Mouse (Mus musculus) megakaryocyte, embryonic 14.5 days (primary cell): ENCODE results near the gene Rragc. TPM values are rescaled to one million over a fixed set of nuclear protein-coding genes. Genes with fewer than 3 reads are reported as not detected.
"Not testable (repeated sequence)": the region's sequence is repeated elsewhere in the genome, so short reads cannot be mapped to it uniquely, and the experiment has no call there.

Experiments used
- H3K27me3 ChIP-seq: replicated peaks from 2 replicates; pipeline ENCODE3; 2012; ENCODE audit warnings: inconsistent platforms
- H3K36me3 ChIP-seq: replicated peaks from 2 replicates; pipeline ENCODE3; 2012; ENCODE audit warnings: low read length, inconsistent platforms, mixed read lengths
- H3K4me1 ChIP-seq: 2 replicates; pipeline ENCODE4 v1.6.1; 2012; ENCODE audit warnings: inconsistent platforms
- H3K4me3 ChIP-seq: replicated peaks from 2 replicates; pipeline ENCODE3; 2012; ENCODE audit warnings: moderate library complexity, mild to moderate bottlenecking, inconsistent platforms
- H3K9me3 ChIP-seq: 2 replicates; pipeline ENCODE4 v1.6.1; 2012; ENCODE audit warnings: inconsistent platforms
- FLI1 ChIP-seq: IDR thresholded peaks from 2 replicates; pipeline ENCODE4 v1.6.1; 2012; ENCODE audit warnings: low read length, inconsistent platforms, mixed read lengths
- GATA1 ChIP-seq: IDR thresholded peaks from 3 replicates; pipeline ENCODE4 v1.6.1; 2012; ENCODE audit warnings: mixed read lengths, low read length, inconsistent platforms, borderline replicate concordance
- polyA plus RNA-seq: library from polyadenylated mRNA; stranded (reverse); fragments of >175 nt; gene quantifications from 2 replicates; pipeline ENCODE4 v1.2.3, GENCODE M21; 2012; ENCODE audit warnings: low replicate concordance; ENCODE audit not compliant: insufficient read depth

Rragc gene
- polyA plus RNA-seq, 1 experiment = 10.4 TPM

- TF ChIP-seq GATA1 (no peak), FLI1 (no peak)
- H3K4me3 ChIP-seq = peak within 1 kb of the TSS; percentile 100
- H3K9me3 ChIP-seq = no peaks in the 10 kb centered on the region
- H3K36me3 ChIP-seq = peaks cover 57% of the 10 kb centered on the region
- peaks cover 49% of the 10 kb centered on the region for H3K4me1 ChIP-seq
- H3K27me3 ChIP-seq = no peaks in the 10 kb centered on the region
Measured at GRCm38 (mm10) chr4:123917548-123918140, 398 bp downstream of the Rragc start, which contains the start of gene 4930535I16Rik. Gene 4930535I16Rik, minus strand, starts transcription at chr4:123918022.

- TF ChIP-seq GATA1 (no peak), FLI1 (no peak)
- H3K9me3 ChIP-seq = no peaks in the 10 kb centered on the region
- H3K27me3 ChIP-seq = no peaks in the 10 kb centered on the region
- peak overlapping the region; percentile 100 for H3K4me3 ChIP-seq
- H3K36me3 ChIP-seq = peaks cover 58% of the 10 kb centered on the region
- H3K4me1 ChIP-seq = peaks cover 45% of the 10 kb centered on the region
Measured at GRCm38 (mm10) chr4:123918851-123919250, 1.6 kb downstream of the Rragc start.

GRCm38 (mm10) chr4:123921055-123921565 lies 3.9 kb downstream of the Rragc start:
- no peak for TF ChIP-seq FLI1
- Histone ChIP-seq H3K4me1 (peaks cover 45% of the 10 kb centered on the region), H3K4me3 (no peak overlapping the region), H3K9me3 (no peaks in the 10 kb centered on the region), H3K27me3 (no peaks in the 10 kb centered on the region), H3K36me3 (peaks cover 75% of the 10 kb centered on the region)

DNA sequence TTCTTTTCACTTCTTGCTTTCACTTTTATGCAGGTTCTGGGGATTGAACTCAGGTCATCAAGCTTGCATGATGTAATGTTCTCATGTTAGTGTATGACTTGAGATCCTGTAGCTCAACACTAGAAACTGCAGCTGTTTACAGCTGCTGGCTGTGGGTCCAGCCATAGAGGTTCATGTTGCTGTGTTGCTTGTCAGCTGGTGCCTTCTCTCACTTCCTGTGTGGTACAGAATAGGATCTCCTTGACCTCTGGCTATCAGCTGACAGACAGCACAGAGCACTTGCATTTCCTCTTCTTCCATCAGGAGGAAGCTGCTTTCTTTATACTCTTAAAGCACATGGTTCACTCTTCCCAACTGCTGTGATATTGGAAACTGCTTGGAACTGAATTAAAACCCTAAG lies 10.7 kb downstream of the Rragc start:
- TF ChIP-seq FLI1 (peak; percentile 84), GATA1 (no peak; the same call in 2 of the 3 replicates)
- H3K27me3 ChIP-seq = no peaks in the 10 kb centered on the region

DNA sequence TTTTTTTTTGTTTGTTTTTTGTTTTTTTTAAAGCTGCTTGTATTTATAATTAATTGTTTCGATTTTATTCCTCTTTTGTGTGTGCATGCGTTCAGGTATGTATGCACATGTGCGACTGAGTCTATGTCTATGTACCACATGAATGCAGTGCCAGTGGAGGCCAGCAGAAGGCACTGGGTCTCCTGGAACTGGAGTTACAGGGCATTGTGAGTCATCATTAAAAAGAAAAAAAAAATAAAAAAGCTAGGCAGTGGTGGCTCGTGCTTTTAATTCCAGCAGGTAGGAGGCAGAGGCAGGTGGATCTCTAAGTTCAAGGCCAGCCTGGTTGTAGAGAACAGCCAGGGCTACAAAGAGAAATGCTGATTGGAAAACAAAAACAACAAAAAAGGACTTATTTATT lies 12.7 kb downstream of the Rragc start:
- Histone ChIP-seq H3K4me1 (peaks cover 56% of the 10 kb centered on the region), H3K27me3 (no peaks in the 10 kb centered on the region), H3K36me3 (peaks cover 94% of the 10 kb centered on the region), H3K4me3 (no peak overlapping the region), H3K9me3 (no peaks in the 10 kb centered on the region)
- TF ChIP-seq FLI1 = no peak
- TF ChIP-seq GATA1 = no peak

More for the DNA sequence above, 10.7 kb downstream of the Rragc start:
- Histone ChIP-seq H3K4me1 (peaks cover 60% of the 10 kb centered on the region), H3K36me3 (peaks cover 96% of the 10 kb centered on the region), H3K4me3 (peak overlapping the region; percentile 76), H3K9me3 (no peaks in the 10 kb centered on the region)

- H3K4me1 ChIP-seq = peaks cover 13% of the 10 kb centered on the region
- no peaks in the 10 kb centered on the region for H3K9me3 ChIP-seq
- TF ChIP-seq GATA1 = no peak
- TF ChIP-seq FLI1 = no peak
- H3K27me3 ChIP-seq = no peaks in the 10 kb centered on the region
- peaks cover 80% of the 10 kb centered on the region for H3K36me3 ChIP-seq
- H3K4me3 ChIP-seq = no peak overlapping the region
Measured at GRCm38 (mm10) chr4:123934306-123934705, 17.1 kb downstream of the Rragc start.

DNA sequence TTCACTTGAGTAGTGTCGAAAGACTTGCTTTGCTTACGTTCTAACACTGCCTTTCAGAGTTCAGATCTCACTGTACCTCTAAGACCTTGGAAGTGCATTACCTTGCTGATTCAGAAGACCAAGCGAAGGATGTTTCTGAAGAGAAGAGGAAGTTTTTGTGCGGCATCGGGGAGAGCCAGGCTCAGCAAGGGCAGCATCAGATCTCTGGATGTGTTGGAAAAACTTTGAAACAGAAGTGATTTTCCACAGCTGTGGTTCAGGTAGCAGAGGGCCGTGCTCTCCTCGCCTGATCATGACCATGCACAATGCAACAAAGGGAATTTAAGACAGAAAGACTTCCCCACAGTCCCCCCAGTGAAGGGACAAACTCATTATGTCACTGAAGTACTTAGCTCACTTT lies 18.8 kb downstream of the Rragc start:
- no peaks in the 10 kb centered on the region for H3K27me3 ChIP-seq
- H3K36me3 ChIP-seq = peaks cover 63% of the 10 kb centered on the region
- no peaks in the 10 kb centered on the region for H3K9me3 ChIP-seq
- no peak for TF ChIP-seq FLI1
- no peak overlapping the region for H3K4me3 ChIP-seq
- peaks cover 9% of the 10 kb centered on the region; the same call in 1 of the 2 replicates for H3K4me1 ChIP-seq

GRCm38 (mm10) chr4:123939838-123940237 lies 22.6 kb downstream of the Rragc start:
- H3K36me3 ChIP-seq = peaks cover 28% of the 10 kb centered on the region
- no peak for TF ChIP-seq FLI1
- no peaks in the 10 kb centered on the region for H3K9me3 ChIP-seq
- no peak overlapping the region for H3K4me3 ChIP-seq
- H3K4me1 ChIP-seq = no peaks in the 10 kb centered on the region
- H3K27me3 ChIP-seq = peaks cover 10% of the 10 kb centered on the region

GRCm38 (mm10) chr4:123940878-123941277 lies 23.6 kb downstream of the Rragc start:
- H3K4me1 ChIP-seq, H3K4me3 ChIP-seq, H3K9me3 ChIP-seq: not testable (repeated sequence)
- Histone ChIP-seq H3K36me3 (peaks cover 17% of the 10 kb centered on the region), H3K27me3 (peaks cover 18% of the 10 kb centered on the region)

DNA sequence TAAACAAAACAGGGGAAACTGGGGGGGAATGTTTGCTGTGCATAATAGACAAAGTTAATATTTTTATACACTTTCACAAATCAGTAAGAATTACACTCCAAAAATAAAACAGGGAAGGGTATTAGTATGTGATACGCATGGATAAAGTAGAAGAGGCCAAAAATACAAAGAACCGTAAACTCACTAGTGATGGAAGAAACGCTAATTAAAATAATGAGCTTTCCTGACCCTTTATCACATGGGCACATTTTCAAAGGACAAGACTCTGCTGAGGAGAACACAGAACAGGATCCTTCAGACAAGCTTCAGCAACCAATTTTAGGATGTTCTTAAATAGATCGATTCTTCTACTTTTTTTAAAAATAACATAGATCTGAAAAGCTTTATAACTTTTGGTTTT lies 29.5 kb downstream of the Rragc start:
- TF ChIP-seq FLI1 (no peak), GATA1 (no peak)
- Histone ChIP-seq H3K27me3 (peaks cover 46% of the 10 kb centered on the region), H3K4me3 (no peak overlapping the region), H3K9me3 (no peaks in the 10 kb centered on the region), H3K4me1 (peaks cover 12% of the 10 kb centered on the region), H3K36me3 (no peaks in the 10 kb centered on the region)

DNA sequence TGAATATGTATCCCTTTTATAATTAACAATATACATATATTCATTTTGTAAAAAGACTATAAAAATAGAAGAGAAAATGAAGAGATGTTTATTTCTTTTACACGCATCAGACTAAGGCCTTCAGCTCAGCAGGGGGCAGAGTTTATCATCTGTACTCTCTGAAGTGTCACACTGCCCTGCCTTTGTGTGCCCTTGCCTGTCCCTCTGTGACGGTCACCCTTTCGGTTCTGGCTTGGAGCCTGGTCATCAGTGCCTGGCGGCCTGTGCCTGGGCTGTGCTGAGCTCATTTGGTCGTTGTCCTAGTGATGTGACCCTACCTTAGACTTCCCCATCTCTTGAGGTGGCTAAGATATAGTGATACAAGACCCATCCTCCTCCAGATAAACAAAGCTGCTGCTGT lies 29.9 kb downstream of the Rragc start:
- H3K36me3 ChIP-seq = no peaks in the 10 kb centered on the region
- TF ChIP-seq GATA1 (no peak), FLI1 (no peak)
- no peaks in the 10 kb centered on the region for H3K9me3 ChIP-seq
- peaks cover 44% of the 10 kb centered on the region for H3K27me3 ChIP-seq
- H3K4me1 ChIP-seq = peaks cover 16% of the 10 kb centered on the region
- H3K4me3 ChIP-seq = no peak overlapping the region
